ENCODE assay signal across 24 mouse cellular contexts in genomic region chr11:76037581-76038294, GRCm38 (mm10). TPM values are rescaled to one million over a fixed set of nuclear protein-coding genes. Genes with fewer than 3 reads are reported as not detected.
A peak's percentile ranks its signal among the peaks of the same experiment; 100 is the strongest.
DNase-seq lines count a peak whose midpoint lies in the region; ATAC-seq and TF ChIP-seq lines count a peak whose summit lies in the region.
"Had no signal": no experiment of that assay in that cellular context is flagged by ENCODE, and none has a peak within 500 bp of the region (broad histone marks: within the 10 kb centered on the region; RNA-seq: fewer than 3 reads in every experiment).

No protein-coding gene starts in this region.

- no peak overlapping the region for H3K4me2 ChIP-seq in kidney, embryonic 14.5 days (replicated peaks; ENCODE audit: low read depth, low read length)
- H3K4me2 ChIP-seq: forebrain, embryonic 12.5 days; hindbrain, embryonic 13.5 days; intestine, embryonic 15.5 days; limb, embryonic 12.5 days; midbrain, embryonic 13.5 days; stomach, embryonic 15.5 days had no signal

- H3K9me3 ChIP-seq in kidney, embryonic 14.5 days (ENCODE audit: control insufficient read depth, low read length): no peaks in the 10 kb centered on the region
- H3K9me3 ChIP-seq: forebrain, embryonic 12.5 days; hindbrain, embryonic 13.5 days; intestine, embryonic 15.5 days; limb, embryonic 12.5 days; midbrain, embryonic 13.5 days; stomach, embryonic 15.5 days had no signal

- peak overlapping the region; percentile 27; the same call in 1 of the 2 replicates for H3K27ac ChIP-seq in cerebellum, adult 2 months (ENCODE audit: insufficient read depth, low read length)
- H3K27ac ChIP-seq in kidney, embryonic 14.5 days (ENCODE audit: low read depth, low read length): no peak overlapping the region
- peak overlapping the region; percentile 83; the same call in 1 of the 2 replicates for H3K27ac ChIP-seq in thymus, adult 2 months (ENCODE audit: control insufficient read depth, insufficient read depth, low read length)
- H3K27ac ChIP-seq: forebrain, embryonic 12.5 days; hindbrain, embryonic 13.5 days; intestine, embryonic 15.5 days; kidney, postnatal 0 days; left cerebral cortex, adult 2 months; limb, embryonic 12.5 days; liver, embryonic 14.5 days; midbrain, embryonic 13.5 days; stomach, embryonic 15.5 days had no signal

- H3K4me1 ChIP-seq in cerebellum, adult 2 months (ENCODE audit: control insufficient read depth, insufficient read depth, low read length): peaks cover 51% of the 10 kb centered on the region
- no peaks in the 10 kb centered on the region for H3K4me1 ChIP-seq in kidney, embryonic 14.5 days (ENCODE audit: control insufficient read depth, insufficient read depth, low read length)
- H3K4me1 ChIP-seq in thymus, adult 2 months (replicated peaks; ENCODE audit: control insufficient read depth, insufficient read depth, low read length): peaks cover 14% of the 10 kb centered on the region
- H3K4me1 ChIP-seq: midbrain, embryonic 13.5 days; stomach, embryonic 15.5 days had no signal

- no peak overlapping the region for H3K4me3 ChIP-seq in cerebellum, adult 2 months (replicated peaks; ENCODE audit: insufficient read depth, low read depth, low read length)
- H3K4me3 ChIP-seq in kidney, embryonic 14.5 days (ENCODE audit: low read length): no peak overlapping the region
- no peak overlapping the region for H3K4me3 ChIP-seq in thymus, adult 2 months (ENCODE audit: control insufficient read depth, insufficient read depth, low read length)
- H3K4me3 ChIP-seq: forebrain, embryonic 12.5 days; hindbrain, embryonic 13.5 days; intestine, embryonic 15.5 days; left cerebral cortex, adult 2 months; limb, embryonic 12.5 days; midbrain, embryonic 13.5 days; myocyte; stomach, embryonic 15.5 days had no signal

- H3K36me3 ChIP-seq in kidney, embryonic 14.5 days (ENCODE audit: control insufficient read depth, insufficient read depth, low read length): no peaks in the 10 kb centered on the region
- no peaks in the 10 kb centered on the region for H3K36me3 ChIP-seq in thymus, adult 2 months (ENCODE audit: control insufficient read depth, insufficient read depth, low read length)
- H3K36me3 ChIP-seq: forebrain, embryonic 12.5 days; hindbrain, embryonic 13.5 days; intestine, embryonic 15.5 days; limb, embryonic 12.5 days; midbrain, embryonic 13.5 days; stomach, embryonic 15.5 days had no signal

- no peak for ATAC-seq in kidney, embryonic 14.5 days (ENCODE audit: low FRiP score, low TSS enrichment)
- ATAC-seq in CD4-positive, CD25-positive, alpha-beta regulatory T cell, adult 4 months: peak; percentile 74
- no peak for ATAC-seq in megakaryocyte-erythroid progenitor cell, adult 5-6 weeks (replicated peaks; ENCODE audit: low FRiP score, low TSS enrichment, poor library complexity, severe bottlenecking)
- ATAC-seq: intestine, embryonic 15.5 days; midbrain, embryonic 13.5 days had no signal

- H3K9ac ChIP-seq in kidney, embryonic 14.5 days (ENCODE audit: low read depth, low read length): no peak overlapping the region
- H3K9ac ChIP-seq: forebrain, embryonic 12.5 days; hindbrain, embryonic 13.5 days; intestine, embryonic 15.5 days; limb, embryonic 12.5 days; liver, embryonic 14.5 days; midbrain, embryonic 13.5 days; stomach, embryonic 15.5 days had no signal

- no peak for TF ChIP-seq CTCF in cerebellum, adult 2 months (IDR thresholded peaks at IDR 0.05; ENCODE audit: borderline replicate concordance, insufficient read depth, low read depth, low read length)
- TF ChIP-seq CTCF in thymus, adult 2 months (IDR thresholded peaks at IDR 0.05; ENCODE audit: borderline replicate concordance, control insufficient read depth, extremely low read depth, insufficient read depth, low read length, poor library complexity): no peak

- 63% methylated on average over 6 of the region's 6 CpGs for WGBS in cerebellum, adult 2 months
- 39% methylated on average over 6 of the region's 6 CpGs for WGBS in kidney, embryonic 14.5 days
- WGBS in thymus, adult 2 months: 44% methylated on average over 6 of the region's 6 CpGs

- no peak for DNase-seq in cerebellum, adult 2 months
- DNase-seq in cerebellum, adult 9-11 months: no peak
- peak; percentile 41 for DNase-seq in kidney, postnatal 10 days
- peak; percentile 25 for DNase-seq in thymus, adult 2 months
- DNase-seq in ovary, postnatal 14 days (ENCODE audit: low spot score): no peak
- DNase-seq: adrenal gland, postnatal 14 days; cerebellum, adult 9-10 months; gastrocnemius, postnatal 25 days; retina, postnatal 1 day; spleen, adult 18-20 months had no signal

- TF ChIP-seq POLR2A in cerebellum, adult 2 months (IDR thresholded peaks at IDR 0.05; ENCODE audit: borderline replicate concordance, insufficient read depth, low read length): no peak
- TF ChIP-seq POLR2A in thymus, adult 2 months (IDR thresholded peaks at IDR 0.05; ENCODE audit: control insufficient read depth, extremely low read depth, insufficient read depth, low read length, poor library complexity): no peak

- H3K27me3 ChIP-seq in cerebellum, adult 2 months (ENCODE audit: control insufficient read depth, insufficient read depth, low read length): no peaks in the 10 kb centered on the region
- no peaks in the 10 kb centered on the region for H3K27me3 ChIP-seq in kidney, embryonic 14.5 days (ENCODE audit: control insufficient read depth, insufficient read depth, low read length)
- no peaks in the 10 kb centered on the region for H3K27me3 ChIP-seq in thymus, adult 2 months (ENCODE audit: control insufficient read depth, insufficient read depth, low read length)
- H3K27me3 ChIP-seq: forebrain, embryonic 12.5 days; hindbrain, embryonic 13.5 days; intestine, embryonic 15.5 days; limb, embryonic 12.5 days; midbrain, embryonic 13.5 days; stomach, embryonic 15.5 days had no signal

RNA-seq across cellular contexts. Expression of gene Rflnb, which starts 10.2 kb away (rescaled TPM):
- 15.7 and 18.4 TPM in 2 replicates for polyA plus RNA-seq in cerebellum, adult 2 months (2012; rRNA removed)
- polyA plus RNA-seq in kidney, embryonic 14.5 days (2014; fragmentation: Nextera tagmentation; extraction: Ambion mirVana): 20.7 and 23.3 TPM in 2 replicates
- 10 to 100 TPM; 13.4 to 14.2 TPM for polyA plus RNA-seq in CD4-positive, CD25-positive, alpha-beta regulatory T cell, adult 4 months (2017; shearing (Covaris generic))
- 8.7 and 8.9 TPM in 2 replicates for polyA plus RNA-seq in thymus, adult 2 months (2012; rRNA removed)
- total RNA-seq in megakaryocyte-erythroid progenitor cell, adult 5-6 weeks (2014; fragmentation: Nextera tagmentation): 1.2 TPM in 1 of 2 replicates, not detected in the other
- total RNA-seq in megakaryocyte-erythroid progenitor cell, adult 5-6 weeks (2017): 0.95 and 1.5 TPM in 2 replicates

RNA-seq across cellular contexts. Expression of gene 1700016K19Rik, which starts 38.0 kb away (rescaled TPM):
- 1.1 and 1.5 TPM in 2 replicates for polyA plus RNA-seq in cerebellum, adult 2 months (2012; rRNA removed)
- polyA plus RNA-seq in kidney, embryonic 14.5 days (2014; fragmentation: Nextera tagmentation; extraction: Ambion mirVana): 0.31 and 0.50 TPM in 2 replicates
- polyA plus RNA-seq in CD4-positive, CD25-positive, alpha-beta regulatory T cell, adult 4 months (2017; shearing (Covaris generic)): not detected
- polyA plus RNA-seq in thymus, adult 2 months (2012; rRNA removed): 0.38 and 0.74 TPM in 2 replicates
- not detected in 2 replicates for total RNA-seq in megakaryocyte-erythroid progenitor cell, adult 5-6 weeks (2014; fragmentation: Nextera tagmentation)
- not detected in 2 replicates for total RNA-seq in megakaryocyte-erythroid progenitor cell, adult 5-6 weeks (2017)
- total RNA-seq: adrenal gland, postnatal 14 days; gastrocnemius, postnatal 25 days; neutrophil, adult 5-6 weeks had no signal
- polyA plus RNA-seq: liver, embryonic 14.5 days had no signal

Comparison
In these comparisons a context has a peak if more than half of its experiments do, and no peak if none do; other contexts are left out.
1. DNase-seq: peak in kidney, postnatal 10 days (single experiment) and thymus, adult 2 months (single experiment); none in cerebellum, adult 2 months (0 of 2), cerebellum, adult 9-11 months (single experiment) and ovary, postnatal 14 days (single experiment).